Mouse (Mus musculus): ENCODE results near the gene Casp8ap2. TPM values are rescaled to one million over a fixed set of nuclear protein-coding genes. Genes with fewer than 3 reads are reported as not detected.
A peak's percentile ranks its signal among the peaks of the same experiment; 100 is the strongest.

The Casp8ap2 gene
- total and polyA plus RNA-seq, 3 experiments = 18.2 to 93.5 (median 29.8) TPM

DNA sequence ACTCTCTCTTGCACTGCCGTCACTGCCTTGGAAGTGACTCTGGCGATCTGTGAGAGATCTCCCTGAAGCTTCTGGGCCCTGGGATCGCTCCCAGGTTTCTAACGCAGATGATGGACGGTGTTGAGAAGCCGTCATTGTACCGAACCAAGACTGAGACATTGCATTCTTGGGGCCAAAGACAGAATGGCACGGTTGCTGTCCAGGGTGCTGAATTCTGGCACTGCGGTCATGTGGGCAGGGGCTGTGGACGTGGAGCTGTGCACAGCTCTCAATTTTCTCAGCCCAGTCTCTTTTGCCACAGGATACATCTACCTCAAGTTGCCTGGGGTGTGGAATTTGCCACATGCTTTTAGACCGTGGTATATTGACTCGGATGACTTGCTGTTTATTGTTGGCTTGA lies 14.1 kb upstream of the Casp8ap2 start:
- Histone ChIP-seq H3K36me3 (ENCODE audit: control insufficient read depth in 1 of 2, insufficient read depth in 2 of 2, low read length in 2 of 2) (no peaks in the 10 kb centered on the region), H3K79me2 (ENCODE audit: control insufficient read depth, insufficient read depth, low read length, poor library complexity) (no peaks in the 10 kb centered on the region), H3K4me1 (ENCODE audit: control insufficient read depth in 1 of 2, insufficient read depth in 2 of 2, low read length in 2 of 2) (no peaks in the 10 kb centered on the region), H3K4me3 (ENCODE audit: control insufficient read depth in 1 of 2, insufficient read depth in 1 of 2, low read depth in 2 of 2, low read length in 2 of 2) (no peak overlapping the region), H3K9me3 (replicated peaks; ENCODE audit: insufficient read depth, low read length) (no peaks in the 10 kb centered on the region), H3K9ac (ENCODE audit: control insufficient read depth, low read depth, low read length, poor library complexity, severe bottlenecking) (no peak overlapping the region), H3K27me3 (ENCODE audit: control insufficient read depth in 1 of 2, insufficient read depth in 2 of 2, low read length in 2 of 2) (peaks cover 10 to 13% of the 10 kb centered on the region in 2 experiments), H3K27ac (ENCODE audit: control insufficient read depth, low read depth, low read length) (no peak overlapping the region)
- DNase-seq (ENCODE audit: low read depth, low spot score) = peak; percentile 72
- peak; percentile 62; the same call in 1 of the 2 replicates for TF ChIP-seq MAX (IDR thresholded peaks at IDR 0.05; ENCODE audit: low read length)
- peak; percentile 75 for TF ChIP-seq MXI1 (IDR thresholded peaks at IDR 0.05; ENCODE audit: low read depth, low read length)
- peak; percentile 42; the same call in 1 of the 2 replicates for TF ChIP-seq USF1 (IDR thresholded peaks at IDR 0.05; ENCODE audit: low read depth, low read length)
- no peak for TF ChIP-seq RCOR1 (IDR thresholded peaks at IDR 0.05; ENCODE audit: low read depth, low read length)
- peak; percentile 71 for TF ChIP-seq SIN3A (IDR thresholded peaks at IDR 0.05; ENCODE audit: low read length)

DNA sequence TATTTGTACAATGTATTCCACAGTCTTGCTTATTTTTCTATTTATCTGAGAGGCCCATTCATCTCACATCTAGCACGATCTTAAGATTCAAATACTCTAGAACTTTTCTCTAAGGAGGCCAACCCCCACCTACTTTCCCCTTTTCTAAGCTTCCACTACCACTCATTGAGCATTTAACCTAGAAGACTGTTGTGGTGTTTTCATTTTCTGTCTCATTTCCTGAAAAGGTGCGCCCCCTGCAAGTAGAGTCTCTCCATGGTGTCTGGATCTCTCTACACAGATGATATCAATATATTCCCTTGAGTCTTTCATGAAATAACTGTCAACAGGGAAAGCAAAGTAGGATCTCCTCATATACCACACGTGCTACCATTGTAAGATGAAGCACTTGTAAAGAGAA lies 12.6 kb upstream of the Casp8ap2 start, which contains the start of gene Gja10:
Gene Gja10, minus strand, starts transcription at position 101 of the 400 bp plus-strand sequence.
- H3K36me3 ChIP-seq (ENCODE audit: control insufficient read depth in 1 of 2, insufficient read depth in 2 of 2, low read length in 2 of 2) = no peaks in the 10 kb centered on the region
- peaks cover 10 to 13% of the 10 kb centered on the region in 2 experiments for H3K27me3 ChIP-seq (ENCODE audit: control insufficient read depth in 1 of 2, insufficient read depth in 2 of 2, low read length in 2 of 2)
- H3K4me3 ChIP-seq (ENCODE audit: control insufficient read depth in 1 of 2, insufficient read depth in 1 of 2, low read depth in 2 of 2, low read length in 2 of 2) = no peak within 1 kb of the TSS
- no peaks in the 10 kb centered on the region for H3K4me1 ChIP-seq (ENCODE audit: control insufficient read depth in 1 of 2, insufficient read depth in 2 of 2, low read length in 2 of 2)
- H3K9me3 ChIP-seq (replicated peaks; ENCODE audit: insufficient read depth, low read length) = no peaks in the 10 kb centered on the region
- no peak within 1 kb of the TSS for H3K27ac ChIP-seq (ENCODE audit: control insufficient read depth, low read depth, low read length)
- no peak for TF ChIP-seq TBP (IDR thresholded peaks at IDR 0.05; ENCODE audit: low read depth, low read length)
- TF ChIP-seq HCFC1 (IDR thresholded peaks at IDR 0.05; ENCODE audit: low read depth, low read length) = no peak
- TF ChIP-seq ZMIZ1 (IDR thresholded peaks at IDR 0.05; ENCODE audit: low read depth, low read length) = no peak
- no peak for TF ChIP-seq BHLHE40 (IDR thresholded peaks at IDR 0.05; ENCODE audit: borderline replicate concordance, low read depth, low read length)
- no peak for TF ChIP-seq NRF1 (IDR thresholded peaks at IDR 0.05; ENCODE audit: insufficient read depth, low read depth, low read length, poor library complexity, severe bottlenecking)
- no peak for TF ChIP-seq MYB (IDR thresholded peaks at IDR 0.05; ENCODE audit: low read depth, low read length)
- no peak for TF ChIP-seq SIN3A (IDR thresholded peaks at IDR 0.05; ENCODE audit: low read length)
- TF ChIP-seq CHD2 (IDR thresholded peaks at IDR 0.05; ENCODE audit: low read length) = no peak
- TF ChIP-seq SMC3 (IDR thresholded peaks at IDR 0.05; ENCODE audit: low read depth, low read length) = no peak
- no peak for DNase-seq (ENCODE audit: low read depth, low spot score)
- no peaks in the 10 kb centered on the region for H3K79me2 ChIP-seq (ENCODE audit: control insufficient read depth, insufficient read depth, low read length, poor library complexity)
- H3K9ac ChIP-seq (ENCODE audit: control insufficient read depth, low read depth, low read length, poor library complexity, severe bottlenecking) = no peak within 1 kb of the TSS

DNA sequence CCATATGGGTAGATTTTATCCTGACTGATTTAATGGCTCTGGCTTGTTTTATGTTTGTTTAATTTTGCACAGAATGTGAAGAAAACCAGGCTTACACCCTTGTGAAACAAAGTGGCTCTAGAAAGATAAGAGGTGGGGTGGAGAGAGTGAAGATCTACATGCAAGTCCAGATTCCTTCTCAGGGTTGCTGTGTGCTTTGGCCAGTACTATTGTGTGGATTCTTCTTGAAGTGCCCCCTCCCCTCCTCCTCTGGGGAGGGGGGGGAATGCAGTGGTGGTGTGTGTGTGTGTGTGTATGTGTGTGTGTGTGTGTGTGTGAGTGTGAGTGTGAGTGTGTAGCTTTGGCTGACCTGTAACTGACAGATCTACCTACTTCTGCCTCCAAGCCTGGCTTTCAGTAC lies 6.4 kb downstream of the Casp8ap2 start:
- Histone ChIP-seq H3K9me3 (replicated peaks; ENCODE audit: insufficient read depth, low read length) (no peaks in the 10 kb centered on the region), H3K36me3 (ENCODE audit: control insufficient read depth in 1 of 2, insufficient read depth in 2 of 2, low read length in 2 of 2) (peaks cover 11 to 24% of the 10 kb centered on the region in 2 experiments), H3K9ac (ENCODE audit: control insufficient read depth, low read depth, low read length, poor library complexity, severe bottlenecking) (no peak overlapping the region), H3K4me1 (ENCODE audit: control insufficient read depth in 1 of 2, insufficient read depth in 2 of 2, low read length in 2 of 2) (peaks cover 0 to 11% of the 10 kb centered on the region in 2 experiments; a peak in 3 of 4 replicates), H3K79me2 (ENCODE audit: control insufficient read depth, insufficient read depth, low read length, poor library complexity) (peaks cover 36% of the 10 kb centered on the region), H3K27me3 (ENCODE audit: control insufficient read depth in 1 of 2, insufficient read depth in 2 of 2, low read length in 2 of 2) (no peaks in the 10 kb centered on the region), H3K27ac (ENCODE audit: control insufficient read depth, low read depth, low read length) (no peak overlapping the region), H3K4me3 (ENCODE audit: control insufficient read depth in 1 of 2, insufficient read depth in 1 of 2, low read depth in 2 of 2, low read length in 2 of 2) (no peak overlapping the region)
- no peak for DNase-seq (ENCODE audit: low read depth, low spot score)
- no peak for TF ChIP-seq MAX (IDR thresholded peaks at IDR 0.05; ENCODE audit: low read length)
- no peak for TF ChIP-seq E2F4 (IDR thresholded peaks at IDR 0.05; ENCODE audit: borderline replicate concordance, low read depth, low read length)
- TF ChIP-seq KAT2A (conservative IDR thresholded peaks at IDR 0.05; ENCODE audit: low read depth, low read length) = no peak
- TF ChIP-seq ZNF384 (IDR thresholded peaks at IDR 0.05; ENCODE audit: low read depth, low read length) = no peak
- no peak for TF ChIP-seq HCFC1 (IDR thresholded peaks at IDR 0.05; ENCODE audit: low read depth, low read length)
- TF ChIP-seq NRF1 (IDR thresholded peaks at IDR 0.05; ENCODE audit: insufficient read depth, low read depth, low read length, poor library complexity, severe bottlenecking) = no peak
- TF ChIP-seq TAL1 (IDR thresholded peaks at IDR 0.05; ENCODE audit: low read length) = no peak
- TF ChIP-seq GATA1 (IDR thresholded peaks at IDR 0.05; ENCODE audit: low read depth, low read length) = no peak
- no peak for TF ChIP-seq RCOR1 (IDR thresholded peaks at IDR 0.05; ENCODE audit: low read depth, low read length)
- no peak for TF ChIP-seq TCF12 (IDR thresholded peaks at IDR 0.05; ENCODE audit: low read depth, low read length)
- no peak for TF ChIP-seq ZC3H11A (IDR thresholded peaks at IDR 0.05; ENCODE audit: low read depth, low read length)
- TF ChIP-seq ZKSCAN1 (IDR thresholded peaks at IDR 0.05; ENCODE audit: low read depth, low read length) = no peak
- TF ChIP-seq USF1 (IDR thresholded peaks at IDR 0.05; ENCODE audit: low read depth, low read length) = no peak

Data from MEL (cell line).